Mouse (Mus musculus): Measurements from ENCODE around the gene Fam83b.

The Fam83b gene

DNA sequence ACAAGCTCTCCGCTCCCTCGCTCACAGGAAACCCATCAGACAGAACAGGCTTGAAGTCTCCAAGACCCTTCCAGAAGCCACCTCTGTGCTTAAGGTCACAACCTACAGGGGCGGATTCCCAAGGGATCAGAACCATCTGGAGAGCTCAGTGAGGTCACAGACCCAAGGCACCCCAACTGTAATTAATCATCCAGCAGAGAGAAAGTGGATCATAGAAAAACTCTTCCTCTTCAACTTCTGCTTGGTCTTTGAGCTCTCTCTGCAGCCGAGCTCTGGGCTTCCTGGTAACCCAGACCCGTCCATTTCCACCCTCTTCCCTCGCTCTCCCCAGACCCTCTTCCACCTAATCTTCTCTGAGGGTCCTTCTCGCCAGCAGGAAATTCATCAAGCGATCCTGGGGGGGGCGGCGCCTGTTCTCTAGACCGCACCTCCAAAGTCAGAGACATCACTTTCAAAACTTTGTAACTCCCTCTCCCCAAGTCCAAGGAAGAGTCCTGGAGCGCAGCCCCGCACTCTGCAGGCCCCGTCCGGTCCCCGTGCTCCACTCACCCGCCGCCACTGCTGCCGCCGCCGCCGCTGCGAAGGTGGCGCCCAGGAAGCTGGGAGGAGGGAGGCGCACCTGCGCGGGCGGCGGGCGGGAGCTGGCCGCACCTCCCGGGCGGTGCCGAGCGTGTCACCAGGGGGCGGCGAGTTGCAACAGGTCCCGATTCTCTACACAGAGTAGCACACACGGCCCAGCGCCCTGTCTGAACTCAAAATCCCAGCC, at the start of gene Fam83b:
Fam83b (minus strand) TSS at position 602 of the 766 bp plus-strand sequence.
- no peak for DNase-seq (ENCODE audit: low spot score)

DNA sequence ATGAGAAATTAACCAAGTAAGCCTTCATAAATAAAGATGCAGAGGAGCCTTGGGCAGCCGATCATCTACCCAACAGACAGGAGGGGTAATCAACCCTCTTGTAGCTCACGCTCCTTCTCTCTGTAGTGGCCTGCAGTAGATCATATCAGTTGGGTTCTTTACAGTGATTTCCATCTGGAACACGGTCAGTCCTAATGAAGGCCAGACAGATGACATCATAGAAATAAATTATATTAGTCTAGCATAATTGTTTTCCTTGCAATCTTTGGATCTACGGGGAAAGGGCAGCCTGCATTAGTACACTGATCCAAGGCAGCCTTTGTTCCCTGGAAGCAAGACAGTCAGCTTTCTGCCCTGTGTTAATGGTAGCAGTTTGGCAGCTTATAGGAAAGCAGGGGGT, 47.2 kb upstream of the Fam83b start:
- no peak for DNase-seq (ENCODE audit: low spot score)

DNA sequence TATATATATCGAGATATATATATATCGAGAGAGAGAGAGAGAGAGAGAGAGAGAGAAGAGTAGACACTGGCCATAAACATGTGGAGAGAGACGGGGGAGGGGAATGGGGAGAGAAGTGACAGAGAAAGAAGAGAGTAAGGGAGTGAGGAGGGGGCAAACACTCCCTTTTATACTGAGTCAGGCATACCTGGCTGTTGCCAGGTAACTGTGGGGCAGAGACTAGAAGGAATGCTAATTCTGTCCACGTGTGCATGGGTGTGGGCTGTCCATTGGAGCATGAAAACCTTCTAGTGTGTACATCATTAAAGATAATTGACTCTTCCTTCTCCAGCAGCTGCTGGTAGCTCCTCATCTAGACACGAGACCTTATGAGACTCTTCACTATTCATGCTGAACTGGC, 36.8 kb upstream of the Fam83b start:
- no peak for DNase-seq (ENCODE audit: low spot score)

DNA sequence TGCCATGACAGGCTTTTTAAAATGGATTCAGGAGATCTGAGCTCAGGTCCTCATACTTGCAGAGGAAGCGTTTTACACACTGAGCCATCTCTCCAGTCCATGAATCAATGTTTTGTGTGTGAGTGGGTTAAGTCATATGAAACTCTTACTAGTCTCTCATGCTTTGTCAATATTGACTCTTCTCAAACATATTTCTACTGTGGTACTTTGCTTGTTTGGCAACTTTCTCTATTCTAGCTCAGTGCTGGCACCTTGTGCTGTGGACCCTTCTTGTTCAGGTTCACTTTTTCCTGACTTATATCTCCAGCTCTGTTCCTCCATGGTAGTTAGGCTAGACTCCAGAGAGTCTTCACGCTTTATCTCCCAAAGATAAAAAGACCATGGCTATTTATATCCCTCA, 36.0 kb upstream of the Fam83b start:
- no peak for DNase-seq (ENCODE audit: low spot score)

DNA sequence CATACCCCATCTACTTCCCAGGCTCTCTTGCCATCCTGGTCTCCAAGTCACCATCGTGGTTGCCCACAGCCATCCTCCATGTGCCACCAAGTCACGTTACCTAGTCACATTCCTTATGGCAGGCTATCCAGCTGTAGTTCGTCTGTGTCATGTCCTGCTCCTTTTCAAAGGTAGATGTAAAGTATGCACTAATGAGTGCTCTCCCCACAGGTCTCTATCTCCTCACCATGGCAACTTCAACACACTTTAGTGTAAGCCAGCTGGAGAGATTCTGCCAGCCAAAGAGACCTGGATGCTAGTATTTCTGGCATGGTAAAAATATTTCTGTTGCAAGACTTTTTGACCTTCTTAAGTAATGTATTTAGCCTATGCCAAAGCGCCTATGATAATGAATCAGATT, 30.5 kb upstream of the Fam83b start:
- DNase-seq (ENCODE audit: low spot score): no peak

DNA sequence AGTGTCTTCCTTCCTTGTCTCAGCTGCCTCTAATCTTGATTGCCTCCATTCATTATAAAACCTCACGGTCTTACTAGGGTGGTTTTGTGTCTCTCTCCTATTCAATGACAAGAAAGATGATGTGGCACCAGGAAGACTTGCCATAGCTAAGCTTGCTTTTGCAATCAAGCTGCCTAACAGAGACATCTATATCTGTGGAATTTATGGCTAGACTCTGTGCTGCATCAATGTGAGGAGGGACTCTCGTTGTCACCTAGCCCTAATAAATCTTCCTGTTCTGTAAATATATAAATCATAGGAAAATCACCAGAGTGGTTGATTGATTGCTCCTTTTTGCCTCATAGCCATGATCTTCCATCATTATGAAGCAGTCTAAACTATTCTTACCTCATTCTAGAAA, 26.9 kb upstream of the Fam83b start:
- DNase-seq (ENCODE audit: low spot score): no peak

DNA sequence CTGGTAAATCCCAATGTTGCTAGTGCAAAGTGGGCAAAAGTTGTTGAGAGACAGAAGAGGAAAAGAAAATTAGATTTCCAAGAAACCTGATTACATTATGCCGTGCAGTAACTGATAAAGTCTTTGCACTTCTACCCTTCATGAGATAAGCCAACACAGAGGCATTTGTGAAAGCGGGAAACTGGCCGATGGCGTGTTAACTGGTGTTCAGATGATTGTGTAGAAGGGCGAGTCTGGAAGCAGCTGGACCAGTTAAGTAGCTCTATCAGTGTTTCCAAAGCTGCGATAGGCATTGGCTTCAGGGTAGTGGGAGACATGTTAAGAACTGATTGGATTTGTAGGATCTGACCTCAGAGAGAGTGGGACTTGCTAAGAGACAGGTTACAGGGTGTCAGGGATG, 17.0 kb upstream of the Fam83b start:
- no peak for DNase-seq (ENCODE audit: low spot score)

DNA sequence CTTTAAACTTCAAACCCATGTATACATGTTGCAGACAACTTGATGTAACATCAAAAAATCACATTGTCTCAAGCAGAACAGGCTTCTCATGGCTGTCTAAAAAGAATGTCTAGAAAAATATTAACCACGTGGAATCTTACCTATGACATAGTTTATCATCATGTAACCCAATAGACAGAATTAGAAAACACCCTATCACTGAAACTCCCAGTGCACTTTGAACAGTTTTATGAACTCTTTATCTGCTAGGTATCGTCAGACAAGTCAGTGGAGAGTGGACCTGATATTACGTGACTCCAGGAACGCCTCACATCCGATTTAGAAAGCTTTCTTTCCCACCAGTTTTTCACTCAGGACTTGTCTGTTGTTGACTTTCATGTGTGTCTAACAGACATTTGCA, 15.1 kb upstream of the Fam83b start:
- no peak for DNase-seq (ENCODE audit: low spot score)

DNA sequence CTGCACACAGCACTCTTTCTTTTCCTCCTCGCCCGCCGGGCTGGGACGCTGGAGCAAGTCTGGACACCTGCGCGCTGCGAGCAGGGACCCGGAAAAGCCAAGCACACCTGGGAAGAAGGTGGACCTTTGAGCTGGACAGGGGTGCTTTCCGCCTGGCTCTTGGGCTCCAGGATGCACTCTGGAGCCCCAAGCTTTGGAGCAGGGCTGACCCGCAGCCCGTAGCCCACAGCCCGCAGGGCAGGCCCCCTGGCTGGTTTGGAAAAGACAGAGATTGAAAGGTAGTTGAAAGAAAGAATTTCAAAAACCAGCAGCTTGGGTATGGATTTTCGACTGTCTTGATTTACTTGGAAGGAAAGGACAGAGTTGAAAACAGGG, 352 bp upstream of the Fam83b start:
- no peak for DNase-seq (ENCODE audit: low spot score)

DNA sequence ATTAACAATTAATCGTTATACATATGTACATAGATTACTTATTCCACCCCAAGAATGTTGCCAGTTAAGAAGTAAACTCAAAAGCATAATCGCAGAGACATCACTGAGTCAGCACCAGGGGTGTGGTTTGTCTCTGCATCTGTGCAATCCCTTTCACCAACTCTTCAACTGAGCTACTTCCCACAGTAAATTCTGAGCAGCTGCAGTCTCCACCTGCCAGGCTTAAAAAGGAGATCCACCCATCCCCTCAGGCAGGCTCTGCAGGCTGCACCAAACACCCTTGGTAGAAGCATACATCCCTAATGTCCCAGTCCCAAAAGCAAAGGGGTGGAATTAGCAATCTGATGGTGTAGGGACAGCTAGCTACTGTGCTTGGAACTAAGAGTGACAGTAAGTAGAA, 1.3 kb downstream of the Fam83b start:
- no peak for DNase-seq (ENCODE audit: low spot score)

DNA sequence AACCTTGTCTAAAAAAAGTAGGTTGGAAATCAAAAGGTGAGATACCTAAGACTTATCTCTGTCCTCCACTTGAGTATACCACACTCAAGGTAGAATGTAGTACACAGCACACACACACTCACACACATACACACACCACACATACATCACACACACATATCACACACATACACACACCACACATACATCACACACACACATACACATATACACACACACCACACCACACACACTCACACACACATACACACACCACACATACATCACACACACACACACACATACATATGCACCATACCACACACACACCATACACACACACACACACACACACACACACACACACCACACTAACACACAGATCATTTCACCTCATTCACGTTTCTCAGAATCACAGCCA, 2.8 kb downstream of the Fam83b start:
- no peak for DNase-seq (ENCODE audit: low spot score)

DNA sequence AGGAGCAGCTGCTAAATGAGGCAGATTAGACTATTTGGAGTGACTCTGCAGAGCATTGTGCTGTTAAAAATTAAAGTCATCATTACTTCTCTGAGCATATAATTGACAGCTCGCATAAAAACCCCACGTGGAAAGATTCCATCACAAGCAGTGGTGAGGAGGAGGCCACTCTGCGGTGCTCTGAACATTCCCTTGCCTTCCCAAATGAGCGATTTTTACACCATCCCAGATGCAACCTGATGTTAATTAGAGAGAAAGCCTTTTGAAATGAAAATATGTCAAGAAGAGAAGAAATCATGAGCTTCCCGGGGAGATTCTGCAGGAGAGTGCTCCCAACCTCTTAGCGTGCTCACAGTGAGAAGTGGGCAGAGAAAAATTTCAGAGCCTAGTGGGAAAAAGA, 4.1 kb downstream of the Fam83b start:
- DNase-seq (ENCODE audit: low spot score): no peak

DNA sequence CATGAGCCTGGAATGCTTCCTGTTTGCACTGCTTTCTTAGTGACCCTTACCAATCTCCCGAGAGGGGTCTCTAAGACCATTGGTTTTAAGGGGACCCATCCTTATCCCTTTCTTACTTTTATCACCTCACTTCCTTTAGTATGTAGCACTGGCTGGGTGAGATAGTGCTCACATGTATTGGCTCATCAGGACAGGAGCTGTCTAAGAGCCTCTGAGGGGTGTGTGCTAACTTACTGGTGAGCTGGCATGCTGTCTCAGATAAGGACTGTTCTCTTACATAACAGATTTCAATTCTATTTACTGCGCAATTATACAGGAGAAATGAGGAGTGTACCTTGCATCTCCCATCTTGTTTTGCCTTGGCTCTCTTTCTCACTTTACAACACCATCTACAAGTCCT, 7.7 kb downstream of the Fam83b start:
- DNase-seq (ENCODE audit: low spot score): no peak

DNA sequence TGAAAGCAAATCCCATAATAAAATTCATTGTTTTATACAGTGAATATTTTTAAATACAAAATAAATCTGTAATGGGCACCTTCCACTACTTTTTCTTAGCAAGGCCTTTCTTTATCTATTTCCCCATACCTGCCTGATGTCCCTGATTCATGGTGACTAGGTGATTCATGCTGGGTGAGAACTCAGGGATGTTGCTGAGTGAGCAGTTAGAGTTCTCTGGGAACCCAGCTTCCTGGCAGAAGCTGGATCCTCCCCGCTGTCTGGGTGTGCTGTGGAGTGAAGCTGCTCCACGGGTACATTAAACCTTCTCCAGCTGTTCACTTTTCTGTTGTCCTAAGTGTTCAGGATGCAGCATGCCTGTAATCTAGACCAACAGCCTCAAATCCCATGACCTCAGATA, 13.2 kb downstream of the Fam83b start:
- DNase-seq (ENCODE audit: low spot score): no peak

DNA sequence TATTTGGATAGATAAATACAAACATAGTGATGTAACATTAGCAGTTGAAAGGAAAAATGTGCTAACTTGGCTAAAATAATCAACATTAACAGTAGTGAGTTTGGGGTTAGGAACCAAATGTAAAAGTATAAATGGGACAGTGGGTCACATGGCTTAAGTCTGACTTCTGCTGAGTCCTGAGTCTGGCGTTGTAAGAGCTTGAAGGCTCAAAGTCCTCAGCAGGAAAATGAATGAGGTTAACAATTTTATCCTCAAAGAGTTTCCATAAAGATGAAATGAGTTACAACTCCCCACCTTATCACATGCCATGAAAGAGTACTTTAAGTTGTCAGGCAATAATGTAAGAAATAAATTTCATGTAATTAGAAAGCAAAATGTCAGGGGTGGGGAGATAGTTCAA, 13.8 kb downstream of the Fam83b start:
- no peak for DNase-seq (ENCODE audit: low spot score)

DNA sequence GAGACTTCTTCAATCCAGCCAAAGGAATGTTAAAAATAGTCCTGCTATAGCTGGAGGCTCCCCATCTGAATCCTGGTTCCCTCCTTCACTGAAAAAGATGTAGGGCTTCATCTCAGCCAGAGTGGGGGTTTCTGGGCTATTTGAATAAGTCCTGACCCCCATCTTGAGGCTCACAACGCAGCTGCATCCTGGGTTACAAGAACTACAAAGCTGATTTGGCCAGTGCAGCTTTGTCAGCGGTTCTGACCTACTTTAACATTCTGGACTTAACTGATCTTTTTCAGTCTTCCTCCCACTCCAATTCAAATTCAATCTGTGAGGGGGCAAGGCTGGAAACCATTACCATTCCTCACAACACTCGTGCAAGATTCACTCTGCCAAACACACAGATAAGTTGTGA, 20.2 kb downstream of the Fam83b start:
- no peak for DNase-seq (ENCODE audit: low spot score)

DNA sequence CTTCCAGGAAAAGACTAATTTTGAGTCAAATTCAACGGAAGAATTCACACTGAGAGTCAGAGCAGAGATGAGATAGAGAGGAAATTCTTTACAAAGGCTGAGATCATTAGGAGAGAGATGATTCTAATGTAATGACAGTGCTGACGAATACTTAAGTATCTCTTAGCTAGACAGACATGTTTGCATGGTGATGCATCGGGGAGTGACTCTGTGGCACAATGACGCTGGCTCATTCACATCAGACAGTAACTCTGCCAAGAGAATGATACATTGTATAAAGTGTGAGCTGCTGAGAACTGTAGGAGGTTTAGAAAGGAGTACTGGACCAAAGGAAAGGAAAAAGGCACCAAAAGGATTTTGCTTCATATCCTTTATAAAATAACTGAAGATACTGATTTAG, 26.2 kb downstream of the Fam83b start:
- DNase-seq (ENCODE audit: low spot score): no peak

DNA sequence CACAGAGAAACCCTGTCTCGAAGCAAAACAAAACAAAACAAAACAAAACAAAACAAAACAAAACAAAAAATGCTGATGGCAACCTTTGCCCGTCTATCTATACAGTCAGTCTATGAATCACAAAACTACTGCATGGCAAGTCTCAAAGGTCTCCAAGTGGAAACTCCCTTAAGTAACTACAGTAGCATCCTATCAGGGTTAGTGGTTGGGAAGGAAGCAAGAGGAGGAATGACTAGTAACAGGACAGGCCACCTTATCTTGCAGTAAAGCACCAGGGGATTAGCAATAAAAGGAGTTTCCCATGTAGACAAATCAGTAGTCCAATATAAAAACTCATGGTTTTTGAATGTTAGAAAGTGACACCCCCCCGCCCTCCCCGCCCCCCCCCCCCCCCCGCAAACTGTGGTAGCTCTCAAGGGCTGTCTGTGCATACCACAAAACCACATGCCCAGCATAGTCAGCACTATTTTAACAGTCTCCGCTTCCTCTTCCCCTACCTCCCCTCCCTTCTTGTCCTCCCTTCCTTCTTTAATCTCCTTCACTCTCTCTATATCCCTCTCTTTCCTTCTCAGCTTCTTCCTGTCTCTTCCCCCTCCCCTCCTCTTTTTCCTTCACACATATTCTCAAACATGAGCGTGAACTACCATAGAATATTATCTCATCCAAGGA, 26.8 kb downstream of the Fam83b start:
- no peak for DNase-seq (ENCODE audit: low spot score)

DNA sequence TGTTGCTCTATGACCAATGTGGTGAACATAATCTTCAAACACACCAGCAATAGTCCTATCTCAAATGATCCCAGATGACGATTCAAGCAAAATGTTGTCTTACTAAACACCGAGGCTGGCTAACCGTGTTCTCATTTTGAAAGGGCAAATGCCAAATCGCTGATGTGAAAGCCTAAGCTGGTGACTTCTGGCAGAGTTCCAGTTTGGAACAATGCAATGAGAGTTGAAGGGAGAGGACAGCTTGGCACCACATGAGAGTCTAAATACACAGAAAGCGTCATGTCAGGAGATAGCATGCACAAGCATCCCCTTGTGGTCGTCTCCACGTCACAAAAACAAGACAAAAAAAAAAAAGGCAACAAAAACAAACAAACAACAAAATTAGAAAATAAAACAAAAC, 27.6 kb downstream of the Fam83b start:
- no peak for DNase-seq (ENCODE audit: low spot score)

DNA sequence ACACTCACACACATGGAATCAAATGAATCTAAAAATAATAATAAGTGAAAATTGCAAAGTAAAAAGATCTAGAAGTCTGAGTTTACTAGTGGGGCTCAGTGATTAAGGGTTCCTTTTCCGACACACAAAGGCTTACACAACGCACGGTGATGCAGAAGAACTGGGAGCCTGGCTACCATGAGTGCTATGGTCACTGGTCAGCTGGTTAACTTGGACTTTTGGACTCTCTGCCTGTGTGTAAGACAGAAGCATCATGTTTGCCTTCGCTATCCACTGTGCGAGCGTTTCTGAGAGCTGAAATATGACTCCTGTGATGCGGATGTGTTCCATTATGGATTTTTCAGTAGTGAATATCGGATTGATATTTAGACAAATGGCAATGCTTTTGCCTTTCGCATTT, 30.9 kb downstream of the Fam83b start:
- no peak for DNase-seq (ENCODE audit: low spot score)

DNA sequence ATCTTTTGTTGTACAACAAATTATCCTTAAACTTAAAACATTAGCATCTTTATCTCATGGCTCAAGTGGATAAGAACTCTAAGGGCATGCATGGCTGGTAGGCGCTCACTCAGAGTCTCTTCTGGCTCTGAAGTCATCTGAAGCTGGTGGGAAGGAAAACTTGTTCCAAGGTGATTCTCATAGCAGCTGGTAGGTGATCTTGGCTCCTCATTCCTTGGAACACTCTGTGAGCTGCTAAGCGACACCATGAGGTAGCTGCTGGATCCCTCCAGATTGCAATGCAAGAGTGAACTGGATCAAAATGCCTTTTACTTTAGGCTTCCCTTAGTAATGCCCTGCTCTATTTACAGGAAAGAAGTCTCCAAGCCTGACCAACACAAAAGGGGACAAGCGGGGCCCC, 34.5 kb downstream of the Fam83b start:
- no peak for DNase-seq (ENCODE audit: low spot score)

DNA sequence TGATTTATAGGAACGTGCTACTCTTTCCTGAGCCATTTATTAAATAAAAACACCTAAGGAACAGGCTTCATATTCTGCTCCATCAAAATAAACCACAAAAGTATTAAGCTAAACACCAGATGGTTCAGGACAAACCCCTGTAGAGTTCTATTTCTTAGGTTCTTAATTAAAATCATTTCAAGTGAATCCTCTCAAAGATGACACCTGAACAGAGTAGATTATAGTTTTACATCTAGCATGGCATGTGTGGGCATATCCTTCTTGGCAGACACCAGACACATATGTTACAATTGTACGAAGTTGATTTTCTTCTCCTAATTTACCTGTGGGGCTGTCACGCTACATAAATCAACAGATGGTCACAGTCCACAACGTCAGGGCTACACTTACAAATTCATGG, 35.5 kb downstream of the Fam83b start:
- DNase-seq (ENCODE audit: low spot score): no peak

DNA sequence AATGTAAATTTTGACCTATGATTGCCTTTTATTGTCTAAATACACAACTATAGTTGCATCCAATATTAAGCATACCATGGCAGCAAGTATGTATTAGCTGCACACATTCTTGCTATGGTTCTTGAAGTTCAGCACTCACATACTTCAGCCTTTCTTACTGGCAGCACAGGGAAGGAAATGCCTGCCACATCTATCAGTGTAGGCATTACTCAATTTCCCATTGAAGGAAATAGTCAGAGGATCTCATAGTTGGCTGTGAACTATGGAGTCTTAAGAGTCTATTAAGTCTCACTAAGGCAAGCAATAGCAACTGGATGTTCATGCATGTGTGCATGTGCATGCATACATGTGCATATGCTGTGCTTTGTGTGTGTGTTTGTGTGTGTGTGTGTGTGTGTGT, 41.3 kb downstream of the Fam83b start:
- DNase-seq (ENCODE audit: low spot score): no peak

DNA sequence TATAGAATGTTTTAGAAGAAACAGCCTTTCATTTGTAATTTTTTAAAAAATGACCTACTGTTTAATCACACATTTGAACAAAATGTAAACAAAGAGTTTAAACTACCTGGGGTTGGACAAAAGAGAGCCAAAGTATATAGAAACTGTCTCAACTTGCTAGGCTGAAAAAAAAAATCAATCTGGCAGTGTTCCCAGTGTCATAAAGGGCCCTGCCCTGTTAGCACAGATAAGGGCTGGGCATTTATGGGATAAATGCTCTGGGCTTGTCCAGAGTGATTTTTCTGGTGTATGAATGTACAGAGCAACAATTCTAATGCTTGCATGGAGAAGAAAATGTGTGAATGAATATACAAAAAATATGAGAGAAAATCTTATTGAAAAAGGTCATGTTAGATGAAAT, 43.8 kb downstream of the Fam83b start:
- peak; percentile 7 for DNase-seq (ENCODE audit: low spot score)
